Mouse (Mus musculus) thymus, adult 2 months (tissue): ENCODE results near the gene Emsy. TPM values are rescaled to one million over a fixed set of nuclear protein-coding genes. Genes with fewer than 3 reads are reported as not detected.

Experiments
- DNase-seq: peaks from one replicate; pipeline ENCODE4 v3.0.0; 2021
- H3K27ac ChIP-seq: fragments of 200-500 bp; 2 replicates; pipeline ENCODE4 v1.5.1; 2012; ENCODE audit warnings: low read length, control low read depth; ENCODE audit not compliant: control insufficient read depth, insufficient read depth
- H3K27me3 ChIP-seq: fragments of 200-500 bp; 2 replicates; pipeline ENCODE4 v1.6.1; 2012; ENCODE audit warnings: mild to moderate bottlenecking, low read length, moderate library complexity, mixed read lengths; ENCODE audit not compliant: control insufficient read depth, insufficient read depth
- H3K36me3 ChIP-seq: fragments of 200-500 bp; 2 replicates; pipeline ENCODE4 v1.6.1; 2012; ENCODE audit warnings: mild to moderate bottlenecking, low read length, moderate library complexity; ENCODE audit not compliant: control insufficient read depth, insufficient read depth
- H3K4me1 ChIP-seq: fragments of 200-500 bp; replicated peaks from 2 replicates; pipeline ENCODE4 v1.6.1; 2012; ENCODE audit warnings: low read length; ENCODE audit not compliant: control insufficient read depth, insufficient read depth
- H3K4me3 ChIP-seq: fragments of 200-500 bp; 2 replicates; pipeline ENCODE4 v1.5.1; 2012; ENCODE audit warnings: mild to moderate bottlenecking, low read length, control low read depth, moderate library complexity; ENCODE audit not compliant: control insufficient read depth, insufficient read depth
- CTCF ChIP-seq: fragments of 200-500 bp; IDR thresholded peaks from 2 replicates; pipeline ENCODE4 v1.5.1; 2012; ENCODE audit warnings: mild to moderate bottlenecking, control low read depth, low read length, moderate library complexity, borderline replicate concordance; ENCODE audit not compliant: control insufficient read depth, poor library complexity, insufficient read depth; ENCODE audit errors: extremely low read depth
- POLR2A ChIP-seq: fragments of 200-500 bp; IDR thresholded peaks from 2 replicates; pipeline ENCODE4 v1.6.1; 2012; ENCODE audit warnings: mild to moderate bottlenecking, low read length, control low read depth, moderate library complexity; ENCODE audit not compliant: control insufficient read depth, poor library complexity, insufficient read depth; ENCODE audit errors: extremely low read depth
- WGBS: fragments of 180-500 bp; shearing (Covaris S2); methylation state at CpG from one replicate; pipeline ENCODE4 v1.1.7; 2018; 5-methylcytosine and 5-hydroxymethylcytosine counted together
- polyA plus RNA-seq: library from polyadenylated mRNA; depleted of rRNA; stranded (reverse); fragments of >200 nt; gene quantifications from 2 replicates; pipeline ENCODE4 v1.2.3, GENCODE M21; 2012; rRNA removed

Gene Emsy
- polyA plus RNA-seq, 1 experiment: 52.8 TPM

DNA sequence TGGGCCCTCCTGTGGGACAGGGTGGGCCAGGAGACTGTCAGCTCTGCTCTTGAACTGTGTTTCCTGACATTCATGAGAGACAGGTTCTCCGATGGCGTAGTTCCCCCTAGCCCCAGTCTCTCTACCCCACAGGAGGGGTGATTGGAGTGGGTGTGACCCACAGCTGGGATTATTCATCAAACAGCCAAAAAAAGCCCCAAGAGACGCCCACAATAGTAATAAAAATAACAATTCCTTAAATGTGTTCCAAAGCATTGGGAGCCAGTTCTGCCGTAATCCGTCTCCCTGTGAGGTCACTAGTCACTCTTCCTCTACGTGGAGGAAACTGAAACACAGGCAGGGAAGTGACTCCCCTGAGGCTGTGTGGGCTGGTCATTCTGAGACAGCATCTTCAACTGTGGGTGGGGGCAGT is 113.8 kb downstream of the Emsy start:
- peaks cover 10% of the 10 kb centered on the region for H3K4me1 ChIP-seq
- no peak for DNase-seq
- no peaks in the 10 kb centered on the region for H3K27me3 ChIP-seq
- no peaks in the 10 kb centered on the region for H3K36me3 ChIP-seq
- TF ChIP-seq POLR2A: no peak
- no peak for TF ChIP-seq CTCF
- 93% methylated on average over 6 of the region's 6 CpGs for WGBS
- no peak overlapping the region for H3K27ac ChIP-seq
- no peak overlapping the region for H3K4me3 ChIP-seq

DNA sequence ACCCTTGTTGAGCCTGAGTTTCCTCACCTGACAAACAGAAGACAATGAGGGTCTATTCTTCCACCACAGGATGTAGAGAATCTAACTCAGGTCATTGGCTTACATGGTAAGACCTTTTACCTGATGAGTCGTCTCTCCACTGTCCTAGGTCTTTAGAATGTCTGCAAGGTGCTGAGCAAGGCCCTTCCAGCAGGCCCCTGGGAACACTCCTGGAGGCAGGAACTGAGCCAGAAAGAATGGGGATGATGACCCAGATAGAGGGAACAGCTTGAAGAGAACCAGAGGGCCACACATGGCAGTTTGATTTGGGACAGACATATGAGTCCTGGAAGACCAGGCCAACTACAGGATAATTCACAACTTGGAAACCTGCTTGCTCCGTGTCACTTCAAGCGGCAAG is 114.3 kb downstream of the Emsy start:
- H3K27me3 ChIP-seq: no peaks in the 10 kb centered on the region
- H3K27ac ChIP-seq: no peak overlapping the region
- 99% methylated on average over 3 of the region's 3 CpGs for WGBS
- no peak overlapping the region for H3K4me3 ChIP-seq
- peaks cover 10% of the 10 kb centered on the region for H3K4me1 ChIP-seq
- DNase-seq: no peak
- no peak for TF ChIP-seq POLR2A
- no peak for TF ChIP-seq CTCF
- H3K36me3 ChIP-seq: no peaks in the 10 kb centered on the region

DNA sequence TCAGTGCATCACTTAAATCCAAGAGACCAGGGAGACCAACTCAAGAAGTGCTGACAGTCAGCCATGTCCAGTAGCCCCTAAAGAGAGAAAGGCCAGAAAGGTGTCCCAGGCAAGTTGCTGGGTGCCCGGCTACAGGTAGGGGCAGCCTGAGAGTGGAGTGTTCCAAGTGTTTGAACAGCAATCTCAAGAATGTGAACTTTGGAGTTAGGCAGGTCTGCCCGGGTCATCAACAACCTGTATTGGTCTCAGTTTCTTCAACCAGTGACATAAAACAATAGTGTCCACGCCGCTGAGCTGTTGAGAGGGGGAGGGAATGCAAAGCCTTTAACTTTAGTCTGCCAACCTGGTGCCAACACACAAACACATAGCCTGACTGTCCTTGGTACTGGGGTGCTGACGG is 115.0 kb downstream of the Emsy start:
- DNase-seq: no peak
- Histone ChIP-seq H3K36me3 (no peaks in the 10 kb centered on the region), H3K27me3 (no peaks in the 10 kb centered on the region), H3K4me3 (no peak overlapping the region), H3K27ac (no peak overlapping the region), H3K4me1 (peaks cover 10% of the 10 kb centered on the region)
- 98% methylated on average over 5 of the region's 5 CpGs for WGBS
- no peak for TF ChIP-seq POLR2A
- no peak for TF ChIP-seq CTCF

DNA sequence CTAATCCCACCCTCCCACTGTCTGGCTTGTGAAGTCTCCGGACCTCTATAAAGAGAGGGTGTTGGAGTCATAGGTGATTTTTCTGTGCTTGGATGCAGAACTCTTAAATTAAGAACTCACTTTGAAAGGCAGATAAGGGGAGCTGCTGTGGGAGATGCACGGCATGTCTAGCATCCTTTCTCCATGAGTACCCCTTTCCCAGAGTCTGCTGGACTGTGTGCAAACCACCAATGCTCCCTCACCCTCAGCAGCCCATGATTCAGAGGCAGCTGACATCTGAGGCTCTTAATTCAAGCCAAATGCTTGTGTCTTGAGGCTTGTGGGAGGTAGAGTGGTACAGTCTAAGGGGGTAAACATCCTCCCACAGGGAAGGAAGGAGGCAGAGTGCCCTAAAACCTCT is 115.7 kb downstream of the Emsy start:
- Histone ChIP-seq H3K36me3 (no peaks in the 10 kb centered on the region), H3K27ac (no peak overlapping the region), H3K4me1 (peaks cover 10% of the 10 kb centered on the region), H3K4me3 (no peak overlapping the region), H3K27me3 (no peaks in the 10 kb centered on the region)
- 92% methylated on average over 2 of the region's 2 CpGs for WGBS
- TF ChIP-seq POLR2A (no peak), CTCF (no peak)
- no peak for DNase-seq

DNA sequence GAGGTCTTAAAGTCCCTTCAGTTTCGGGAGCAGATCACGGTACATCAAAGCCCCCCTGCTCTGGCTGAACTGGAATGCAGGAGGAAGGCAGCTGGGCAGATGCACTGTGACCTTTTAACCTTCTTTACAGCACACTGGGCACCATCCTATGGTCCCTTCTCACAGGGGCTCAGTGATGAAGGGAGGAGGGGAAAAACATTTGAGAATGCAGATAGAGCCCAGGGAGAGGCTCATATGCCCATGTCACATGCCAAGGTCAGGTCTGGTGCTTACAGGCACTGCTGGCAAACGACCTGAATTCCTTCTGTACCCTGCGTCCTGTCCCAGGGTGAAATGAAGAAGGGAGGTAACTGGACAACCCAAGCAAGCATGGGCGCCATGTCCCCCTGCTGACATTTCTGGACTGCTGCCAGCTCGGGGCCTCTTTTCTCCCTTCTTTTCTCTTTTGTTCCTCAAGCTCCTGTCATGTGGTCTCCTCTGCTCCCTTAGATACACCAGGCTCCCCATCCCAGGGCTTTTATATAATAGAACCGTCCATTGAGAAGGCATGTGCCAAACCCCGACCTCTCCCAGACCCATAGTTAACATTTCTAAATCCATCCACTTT is 118.5 kb downstream of the Emsy start:
- DNase-seq: no peak
- Histone ChIP-seq H3K36me3 (no peaks in the 10 kb centered on the region), H3K4me3 (no peak overlapping the region), H3K4me1 (peaks cover 18% of the 10 kb centered on the region), H3K27ac (no peak overlapping the region), H3K27me3 (no peaks in the 10 kb centered on the region)
- TF ChIP-seq POLR2A (no peak), CTCF (no peak)
- WGBS: 83% methylated on average over 8 of the region's 8 CpGs

DNA sequence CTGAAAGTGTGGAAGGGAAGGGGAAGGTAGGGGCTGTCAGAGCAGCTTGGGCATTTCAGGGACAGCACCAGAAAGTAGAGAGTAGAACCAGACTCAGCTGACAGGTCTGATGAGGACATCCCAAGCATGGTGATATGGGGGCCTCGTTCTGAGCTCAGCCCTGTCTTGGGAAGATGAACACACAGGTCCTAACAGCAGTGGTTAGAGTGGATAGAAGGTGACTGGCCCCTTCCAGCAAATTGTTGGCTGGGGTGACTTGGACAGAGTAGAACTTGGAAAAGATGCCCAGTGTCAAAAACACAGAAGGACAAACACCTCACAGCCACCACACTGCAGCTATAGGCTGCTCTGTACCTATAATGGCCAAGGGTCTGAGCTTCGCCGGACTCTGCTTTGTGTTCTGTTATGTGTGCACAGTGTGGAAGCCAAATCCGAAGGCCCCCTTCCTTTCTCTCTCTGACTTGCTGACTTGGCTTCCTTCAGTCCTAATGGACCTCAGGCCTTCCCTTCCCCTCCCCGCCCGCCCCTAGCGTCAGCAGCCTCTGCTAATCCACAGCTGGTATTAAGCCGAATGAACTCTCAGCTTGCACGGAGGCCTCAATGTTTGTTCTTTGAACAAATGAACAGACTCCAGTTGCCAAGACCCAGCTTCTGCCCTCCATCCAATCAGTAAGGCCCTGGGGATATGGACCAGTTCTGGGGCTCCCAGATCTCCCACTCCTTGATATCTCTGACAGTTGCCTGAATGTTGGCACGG is 119.2 kb downstream of the Emsy start:
- WGBS: 93% methylated on average over 10 of the region's 10 CpGs
- Histone ChIP-seq H3K27me3 (no peaks in the 10 kb centered on the region), H3K4me1 (peaks cover 18% of the 10 kb centered on the region), H3K27ac (no peak overlapping the region), H3K4me3 (no peak overlapping the region), H3K36me3 (no peaks in the 10 kb centered on the region)
- DNase-seq: no peak
- TF ChIP-seq POLR2A: no peak

Other genes starting within 250 kb of the Emsy start
- 0.14 and 0.22 TPM in 2 replicates for gene Gucy2d, start 216.4 kb downstream of the Emsy start, polyA plus RNA-seq
- 6.2 and 7.2 TPM in 2 replicates for gene Lrrc32, start 167.5 kb downstream of the Emsy start, polyA plus RNA-seq
- gene Thap12, start 46.3 kb upstream of the Emsy start, polyA plus RNA-seq: 10.7 and 11.8 TPM in 2 replicates
- 7.0 and 9.2 TPM in 2 replicates for gene Wnt11, start 178.3 kb upstream of the Emsy start, polyA plus RNA-seq